Mouse (Mus musculus): ENCODE results near the gene Xpo1. TPM values are rescaled to one million over a fixed set of nuclear protein-coding genes. Genes with fewer than 3 reads are reported as not detected.

Gene Xpo1
- polyA plus RNA-seq (2012; rRNA removed), result 96.6 and 110 TPM in 2 replicates

DNA sequence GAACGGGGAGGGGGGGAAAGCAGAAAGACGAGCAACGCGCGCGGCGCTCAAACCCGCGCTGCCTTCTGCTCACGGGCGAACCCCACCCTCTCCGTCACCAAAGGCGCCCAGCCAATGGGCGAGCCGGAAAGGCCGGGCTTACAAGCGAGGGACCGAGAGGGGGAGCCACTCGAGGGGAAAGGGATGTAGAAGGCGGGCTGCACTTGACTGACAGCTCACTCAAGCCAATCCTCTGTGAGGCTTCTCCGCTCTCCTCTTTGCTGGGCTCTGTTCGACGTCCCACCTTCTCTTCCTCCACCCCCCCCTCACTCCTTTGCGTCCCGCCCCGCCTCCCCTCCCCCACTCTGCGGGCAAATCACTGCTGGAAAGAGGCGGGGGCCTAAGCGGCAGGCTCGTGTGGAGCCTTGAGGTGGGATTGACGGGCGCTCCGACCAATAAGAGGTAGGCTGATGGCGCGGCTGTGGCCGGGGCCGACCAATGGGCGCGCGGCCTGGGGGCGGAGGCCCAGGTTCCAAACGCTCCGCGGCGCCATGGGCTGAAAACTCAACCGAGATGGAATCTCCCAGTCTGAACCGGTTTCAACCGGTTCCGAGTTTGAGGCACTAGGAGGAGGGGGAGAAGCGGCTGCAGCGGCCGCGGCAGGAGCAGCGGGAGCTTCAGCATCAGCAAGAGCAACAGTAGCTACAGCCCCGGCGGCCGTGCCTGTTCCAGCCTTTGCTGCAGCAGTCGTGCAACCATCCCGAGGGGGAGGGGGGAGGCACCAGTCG is at the start of gene Xpo1:
TSS of gene Xpo1 (plus strand) at position 615 of the 767 bp plus-strand sequence.

DNA sequence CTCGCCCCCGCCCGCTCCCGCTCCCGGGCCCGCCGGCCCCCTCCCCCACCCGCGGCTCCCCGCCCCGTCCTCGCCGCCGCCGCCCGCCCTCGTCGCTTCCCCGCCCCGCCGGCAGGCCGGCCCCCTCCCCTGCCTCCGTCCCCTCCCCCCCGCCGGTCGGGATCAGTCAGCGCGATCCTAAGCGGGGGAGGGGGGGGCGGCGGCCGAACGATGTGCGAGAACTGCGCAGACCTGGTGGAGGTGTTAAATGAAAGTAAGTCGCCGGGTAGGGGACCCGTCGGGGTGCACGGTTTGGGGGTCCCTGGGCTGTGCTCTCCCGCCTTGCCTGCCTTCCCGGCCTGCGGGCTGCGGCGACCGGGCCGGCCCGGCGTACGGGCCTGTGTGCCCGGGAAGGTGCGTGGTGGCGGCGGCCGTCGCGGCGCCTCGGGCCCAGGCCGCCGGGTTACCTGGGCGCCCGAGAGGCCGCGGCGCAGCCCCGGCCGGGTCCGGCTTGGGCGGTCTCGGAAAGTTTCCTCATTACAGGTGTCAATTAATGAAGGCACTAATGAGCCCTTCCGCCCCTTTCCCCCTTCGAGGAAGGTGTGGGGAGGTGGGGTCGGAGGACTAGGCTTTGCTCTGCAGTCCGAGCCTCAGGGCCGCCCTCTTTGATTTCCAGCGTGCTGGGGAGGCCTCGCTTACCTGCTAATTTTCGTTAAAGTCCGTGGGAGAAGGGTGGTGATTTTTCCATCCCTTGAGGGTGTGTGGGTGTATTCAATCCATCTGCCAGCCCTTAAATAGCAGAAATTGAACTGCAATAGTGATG is 51.1 kb downstream of the Xpo1 start, which contains the start of gene Usp34:
TSS of gene Usp34 (plus strand) at position 132 of the 802 bp plus-strand sequence.

Other genes with a start within 250 kb of the Xpo1 start
- 3.8 and 5.0 TPM in 2 replicates for gene Fam161a, start 248.5 kb upstream of the Xpo1 start, polyA plus RNA-seq (2012; rRNA removed)
- gene Usp34, start 50.9 kb downstream of the Xpo1 start, polyA plus RNA-seq (2012; rRNA removed), result 57.0 and 58.9 TPM in 2 replicates
- 123 and 129 TPM in 2 replicates for gene Ahsa2, start 242.0 kb downstream of the Xpo1 start, polyA plus RNA-seq (2012; rRNA removed)